Mouse (Mus musculus) erythroblast, embryonic 14.5 days (primary cell): ENCODE results near the gene Ppp1ca.

Experiments used
- GATA1 ChIP-seq: IDR thresholded peaks from 2 replicates; pipeline ENCODE4 v1.6.1; 2012; ENCODE audit warnings: low read length, inconsistent platforms, mixed read lengths
- TAL1 ChIP-seq: IDR thresholded peaks from 3 replicates; pipeline ENCODE4 v1.6.1; 2012; ENCODE audit warnings: low read length, inconsistent platforms, mixed read lengths

DNA sequence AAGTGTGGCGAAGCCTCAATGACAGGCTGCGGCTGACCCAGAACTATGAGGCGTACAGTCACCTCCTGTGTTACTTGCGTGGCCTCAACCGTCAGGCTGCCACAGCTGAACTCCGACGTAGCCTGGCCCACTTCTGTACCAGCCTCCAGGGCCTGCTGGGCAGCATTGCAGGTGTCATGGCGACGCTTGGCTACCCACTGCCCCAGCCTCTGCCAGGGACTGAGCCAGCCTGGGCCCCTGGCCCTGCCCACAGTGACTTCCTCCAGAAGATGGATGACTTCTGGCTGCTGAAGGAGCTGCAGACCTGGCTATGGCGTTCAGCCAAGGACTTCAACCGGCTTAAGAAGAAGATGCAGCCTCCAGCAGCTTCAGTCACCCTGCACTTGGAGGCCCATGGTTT lies 30.3 kb downstream of the Ppp1ca start:
- no peak for TF ChIP-seq TAL1
- no peak for TF ChIP-seq GATA1
